Mouse (Mus musculus): ENCODE data around the gene Zdhhc21.

The Zdhhc21 gene

DNA sequence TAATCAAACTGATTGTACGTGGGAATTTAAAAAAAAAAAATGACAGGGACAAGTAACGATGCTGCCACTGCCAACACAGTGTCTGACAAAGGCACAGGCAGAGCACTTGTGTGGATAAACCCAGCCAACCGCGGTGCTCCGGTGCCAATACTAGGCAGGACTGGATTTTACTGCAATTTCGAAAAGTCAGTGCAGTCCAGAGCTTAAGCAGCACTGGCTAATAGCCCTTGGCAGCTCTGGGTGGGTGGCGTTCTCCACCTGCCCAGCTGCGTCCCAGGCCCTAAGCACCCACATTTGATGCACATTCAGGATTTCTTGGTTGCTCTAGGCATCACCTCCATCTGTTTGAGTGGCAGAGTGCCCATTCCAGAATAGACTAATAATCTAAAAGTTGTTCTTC, 3.6 kb upstream of the Zdhhc21 start:
- no peak for DNase-seq

DNA sequence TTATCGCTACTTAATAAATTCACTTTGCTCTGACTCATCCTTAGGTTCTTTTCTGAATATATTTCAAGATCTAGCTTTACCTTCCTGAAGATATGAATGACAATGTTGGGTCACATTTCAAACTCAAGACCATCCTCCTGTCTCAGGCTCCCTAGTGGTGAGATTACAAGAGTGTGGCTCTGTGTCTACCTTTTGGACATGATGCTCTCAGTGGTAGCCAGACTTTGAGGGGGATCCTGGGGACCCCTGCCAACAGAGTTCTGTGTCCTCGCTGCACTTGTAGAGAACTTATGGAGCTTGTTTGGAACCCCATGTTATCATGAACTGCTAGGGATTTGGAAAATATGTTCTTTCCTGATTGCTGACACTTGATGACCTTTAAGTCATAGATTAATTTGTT, 1.7 kb upstream of the Zdhhc21 start:
- no peak for DNase-seq

DNA sequence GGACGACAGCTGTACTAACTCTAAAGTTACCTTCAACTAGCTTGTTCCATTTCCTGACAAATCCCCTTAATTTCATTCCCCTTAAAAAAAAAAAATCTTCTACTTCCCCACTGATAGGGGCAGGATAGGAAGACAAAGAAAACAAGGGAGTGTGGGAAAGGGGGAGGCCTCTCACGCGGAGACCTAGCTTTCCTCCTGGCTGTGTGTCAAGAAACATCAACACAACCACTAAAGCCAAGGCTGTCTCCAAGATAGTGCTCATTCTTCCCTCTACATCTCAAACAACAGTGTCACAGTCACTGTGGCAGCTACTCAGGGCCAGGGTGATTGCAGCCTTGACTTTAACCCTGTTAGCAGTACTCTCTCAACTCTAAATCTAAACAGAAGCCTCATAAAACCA, 808 bp upstream of the Zdhhc21 start:
- no peak for DNase-seq

DNA sequence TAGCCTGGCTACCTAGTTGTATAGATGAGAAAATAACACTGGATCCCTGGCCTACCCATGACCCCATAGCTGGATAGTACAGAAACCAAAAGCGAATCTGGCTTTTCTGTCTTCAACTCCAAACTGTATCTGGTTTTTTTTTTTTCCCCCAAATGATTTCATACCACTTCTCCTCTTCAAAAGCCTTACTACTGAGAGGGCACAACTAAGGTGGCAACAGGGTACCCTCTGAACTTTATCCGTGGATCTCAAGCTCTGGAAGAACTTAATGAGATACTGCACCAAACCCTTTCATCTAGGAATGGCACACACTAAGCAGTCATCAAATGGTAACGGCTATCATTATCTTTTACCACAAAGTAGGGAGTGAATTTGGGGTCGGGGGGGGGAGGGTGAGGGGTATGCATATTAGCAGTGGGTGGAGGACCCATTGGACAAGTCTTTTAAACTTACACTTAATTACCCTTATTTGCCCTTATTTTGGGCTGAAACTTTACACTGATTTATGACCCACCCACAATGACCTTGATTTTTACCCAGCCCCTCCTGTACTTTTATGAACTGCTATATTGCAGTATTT, 1.2 kb downstream of the Zdhhc21 start:
- DNase-seq = no peak

DNA sequence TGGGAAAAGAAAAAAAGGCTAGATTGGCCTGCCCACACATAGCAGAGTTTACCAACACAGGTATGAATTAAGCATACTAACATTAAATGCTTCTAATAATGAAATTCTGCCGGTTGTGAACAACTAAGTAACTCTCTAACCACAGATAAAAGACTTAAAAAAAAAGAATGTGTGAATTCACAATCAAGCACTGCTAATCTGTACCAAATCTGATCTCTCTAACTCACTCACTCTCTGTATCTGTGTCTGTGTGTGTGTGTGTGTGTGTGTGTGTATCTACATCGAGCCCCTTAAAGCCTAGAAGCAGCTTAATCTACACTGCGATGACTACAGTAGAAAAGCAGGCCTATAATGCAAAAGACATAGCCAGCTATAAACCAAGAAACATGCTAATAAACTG, 2.8 kb downstream of the Zdhhc21 start:
- no peak for DNase-seq

DNA sequence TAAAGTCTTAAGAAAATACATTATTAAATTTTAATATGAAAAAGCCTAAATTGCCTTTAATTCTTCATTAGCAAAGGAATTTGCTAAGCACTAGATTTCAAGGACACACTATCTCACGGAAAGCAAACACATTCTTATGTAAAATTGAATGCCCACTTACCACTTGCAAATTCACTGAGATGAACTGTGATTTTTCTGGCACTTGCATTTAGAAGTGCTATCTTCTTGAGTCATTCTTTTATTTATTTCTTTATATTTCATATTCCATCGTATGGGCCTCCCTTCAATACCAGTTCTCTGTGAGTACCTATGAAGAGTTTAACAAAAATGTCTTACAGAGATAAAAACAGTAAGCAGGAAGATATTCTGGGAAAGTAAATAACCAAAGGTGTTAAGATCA, 5.9 kb downstream of the Zdhhc21 start:
- DNase-seq = no peak

DNA sequence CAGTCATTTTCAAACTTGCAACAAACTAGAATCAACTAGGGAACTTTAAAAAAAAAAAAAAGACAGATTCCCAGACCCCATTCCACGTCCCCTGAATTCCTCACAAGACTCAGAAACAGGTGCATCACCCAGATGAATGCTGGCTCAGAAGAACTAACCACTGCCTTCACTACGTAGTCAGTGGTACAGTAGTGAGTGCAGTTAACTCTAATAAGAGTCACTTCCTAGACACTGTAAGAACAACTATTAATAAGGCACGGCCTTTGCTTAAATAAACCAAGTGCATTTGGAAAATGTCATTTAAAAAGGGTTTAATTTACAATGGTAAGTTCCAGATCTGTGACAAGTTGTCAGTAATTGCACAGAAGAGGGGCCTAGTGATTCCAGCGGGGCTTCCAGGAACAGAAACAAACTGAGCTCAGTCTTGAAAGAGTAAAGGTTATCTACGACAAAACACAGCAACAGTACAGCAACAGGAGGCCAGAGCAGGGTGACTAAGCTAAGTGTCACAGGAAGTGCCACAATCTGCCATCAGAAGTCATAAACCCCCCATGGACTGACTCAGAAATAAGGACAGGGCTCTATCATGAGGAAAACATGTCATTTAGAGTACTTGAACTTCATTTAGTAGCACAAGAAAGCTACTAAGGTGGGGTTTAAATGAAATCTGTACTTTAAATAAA, 11.1 kb downstream of the Zdhhc21 start:
- DNase-seq = no peak

DNA sequence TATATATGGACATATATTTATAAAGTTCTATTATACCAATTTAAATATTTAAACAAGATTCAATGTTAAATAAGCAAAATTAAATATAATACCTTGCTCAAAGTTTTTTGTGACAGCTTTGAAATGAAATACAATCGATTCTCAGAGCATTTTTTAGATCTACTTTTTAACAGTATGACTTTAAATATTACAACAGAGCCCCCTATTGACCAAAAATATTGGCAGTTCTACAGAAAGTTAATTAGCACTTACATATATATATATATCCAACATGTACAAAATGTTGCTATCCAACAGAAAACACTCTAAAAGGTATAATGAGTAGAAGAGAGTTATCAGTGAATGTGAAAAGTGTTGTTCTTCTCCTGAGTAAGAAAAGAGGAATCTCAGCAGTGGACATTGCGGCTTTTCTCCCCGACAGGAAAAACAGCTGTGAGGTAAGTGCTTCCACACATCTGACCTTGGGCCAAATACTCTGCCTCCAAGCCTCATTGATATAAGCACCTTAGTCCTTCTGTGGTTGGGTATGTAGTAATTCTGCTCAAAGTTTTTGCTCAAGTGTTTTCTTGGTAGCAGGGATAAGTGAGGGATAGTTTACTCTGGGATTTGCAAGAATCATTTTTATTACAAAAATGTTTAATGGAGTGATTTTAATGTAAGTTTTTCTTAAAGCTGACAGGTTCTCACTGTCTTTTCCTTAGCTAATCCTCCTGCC, 22.1 kb downstream of the Zdhhc21 start:
- no peak for DNase-seq

DNA sequence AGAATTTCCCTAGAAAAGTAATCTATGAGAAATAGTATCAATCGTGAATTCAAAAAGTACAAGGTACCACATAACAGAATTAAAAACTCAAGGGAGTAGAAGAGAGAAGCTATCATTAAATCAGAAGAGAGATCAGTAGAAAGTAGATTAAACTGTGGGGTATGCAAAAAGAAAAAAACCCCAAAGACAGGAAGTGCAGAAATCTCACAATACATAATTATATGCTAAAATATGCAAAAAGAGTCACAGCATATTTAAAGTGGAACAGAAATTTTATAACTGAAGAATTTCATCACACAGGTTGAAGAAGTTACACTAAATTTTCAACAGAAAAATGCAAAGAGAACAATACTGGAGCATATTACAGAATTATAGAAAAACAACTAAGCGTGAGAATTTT, 28.6 kb downstream of the Zdhhc21 start:
- DNase-seq = no peak

DNA sequence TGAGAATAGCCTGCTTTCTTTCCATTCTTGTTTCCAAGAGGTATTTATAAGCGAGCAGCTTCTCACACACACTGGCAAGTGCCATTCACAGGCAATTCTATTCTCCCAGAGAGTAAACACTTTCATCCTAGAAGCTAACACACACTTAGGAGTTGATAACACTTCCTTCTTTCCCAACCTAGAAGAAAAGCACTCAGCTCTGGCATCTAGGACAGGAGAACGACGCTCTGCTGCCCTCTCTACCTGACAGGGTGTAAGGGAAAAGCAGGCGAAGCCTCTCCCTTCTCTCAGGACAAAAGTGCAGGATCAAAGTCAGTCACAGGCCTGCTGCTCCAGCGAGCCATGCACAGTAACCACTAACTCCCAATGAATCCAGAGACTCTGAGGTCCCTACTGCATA, 30.3 kb downstream of the Zdhhc21 start:
- no peak for DNase-seq

DNA sequence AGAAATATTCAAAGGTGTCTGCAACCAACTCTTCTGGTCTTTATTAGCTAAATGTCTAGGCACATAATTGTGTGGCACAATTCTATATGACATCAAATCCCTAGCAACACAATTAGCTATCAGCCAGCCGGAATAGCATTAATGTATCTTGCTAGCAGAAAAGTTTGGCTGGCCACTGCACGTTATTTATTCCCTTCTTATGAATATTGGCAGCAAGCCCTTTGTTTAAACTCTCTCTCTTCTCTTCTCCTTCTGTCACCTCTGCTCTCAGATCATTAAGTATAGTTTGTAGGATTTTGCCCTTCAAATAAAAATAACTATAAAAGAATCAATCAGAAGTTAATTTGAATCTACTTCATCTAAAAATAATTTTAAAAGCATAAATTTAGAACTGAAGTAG, 32.8 kb downstream of the Zdhhc21 start:
- no peak for DNase-seq

DNA sequence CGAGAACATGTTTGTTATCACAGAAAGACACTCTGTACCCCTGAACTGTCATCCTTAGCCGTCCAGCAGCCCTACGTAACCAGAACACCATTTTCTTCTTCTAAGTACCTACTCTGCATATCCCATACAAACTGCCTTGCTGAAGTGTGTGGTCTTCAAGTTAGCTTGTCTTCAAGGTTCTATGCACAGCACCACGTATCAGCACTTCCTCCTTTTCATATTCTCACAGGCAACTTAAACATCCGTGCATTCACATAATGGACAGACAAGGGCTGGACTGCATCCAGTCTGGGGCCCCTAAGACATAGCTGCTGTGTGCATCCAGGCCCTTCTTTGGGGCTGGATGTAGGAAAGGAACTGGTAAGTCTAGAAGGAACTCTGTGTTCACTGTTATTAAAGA, 41.9 kb downstream of the Zdhhc21 start:
- no peak for DNase-seq

DNA sequence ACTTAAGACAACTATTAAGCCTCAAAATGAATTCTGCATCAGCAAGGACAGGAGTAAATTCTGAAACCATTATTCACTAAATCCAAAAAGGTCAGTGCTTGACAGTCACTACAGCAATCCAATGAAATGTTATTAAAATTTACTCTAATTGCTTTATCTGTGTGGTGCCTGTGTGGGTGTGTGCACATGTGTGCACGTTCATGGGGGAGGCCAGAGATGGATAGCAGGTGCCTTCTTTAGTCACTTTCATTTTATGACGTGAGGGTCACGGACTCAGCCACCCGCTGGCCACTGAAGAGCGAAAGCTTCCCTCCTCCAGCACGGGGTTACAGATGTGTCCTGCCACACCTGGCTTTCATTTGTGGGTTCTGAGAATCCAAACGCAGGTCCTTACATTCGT, 43.4 kb downstream of the Zdhhc21 start:
- DNase-seq = no peak

DNA sequence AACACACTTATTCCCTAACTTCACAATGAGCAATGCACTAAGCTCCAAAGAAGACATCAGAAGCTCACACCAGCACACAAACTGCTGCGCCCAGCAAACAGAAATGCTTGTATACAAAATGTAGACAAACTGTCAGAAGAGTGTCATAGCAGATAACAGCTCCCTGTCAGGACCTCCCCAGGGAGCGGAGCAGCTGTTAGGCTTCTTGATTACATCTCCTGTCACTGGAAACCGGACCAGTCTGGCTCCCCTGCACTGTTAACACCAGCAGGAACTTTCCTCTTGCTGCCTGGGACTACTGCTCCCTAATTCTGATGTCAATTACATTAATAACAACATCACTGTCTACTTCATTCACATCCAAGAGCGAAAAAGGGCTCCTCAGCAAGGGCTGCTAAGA, 44.5 kb downstream of the Zdhhc21 start:
- no peak for DNase-seq

DNA sequence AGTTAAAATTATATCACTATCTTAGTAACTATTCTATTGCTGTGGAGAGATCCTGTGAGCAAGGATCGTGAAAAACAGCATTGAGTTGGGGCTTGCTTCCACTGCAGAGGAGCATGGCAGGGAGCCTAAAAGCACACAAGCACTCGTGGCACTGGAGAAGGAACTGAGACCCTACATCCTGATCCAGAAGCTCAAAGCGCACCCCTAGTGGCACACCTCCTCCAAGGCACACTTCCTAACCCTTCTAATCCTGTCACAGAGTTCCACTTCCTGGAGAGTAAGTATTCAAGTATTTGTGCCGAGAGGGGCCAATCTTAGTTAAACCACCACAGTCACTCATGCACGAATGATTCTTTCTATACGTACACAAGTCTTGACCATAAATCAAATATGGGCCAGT, 46.4 kb downstream of the Zdhhc21 start:
- DNase-seq = no peak

DNA sequence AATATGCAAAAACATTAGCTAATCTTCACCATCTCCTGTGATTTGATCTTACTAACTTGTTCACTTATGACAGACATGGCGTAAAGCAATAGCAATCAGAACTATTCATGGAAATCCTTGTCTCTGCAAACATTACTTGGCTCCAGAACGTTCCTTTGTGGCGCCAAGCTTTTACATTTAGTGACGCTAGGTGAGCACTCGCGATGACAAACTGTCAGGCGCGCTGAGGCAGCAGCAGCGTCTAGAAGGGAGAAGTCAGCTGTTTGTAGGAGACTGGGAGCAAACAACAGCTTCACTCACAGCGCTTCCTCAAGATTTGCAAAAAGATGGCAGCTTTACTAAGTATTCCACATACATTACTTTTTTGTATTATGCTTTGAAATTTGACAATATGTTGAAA, 51.9 kb downstream of the Zdhhc21 start:
- DNase-seq = no peak

DNA sequence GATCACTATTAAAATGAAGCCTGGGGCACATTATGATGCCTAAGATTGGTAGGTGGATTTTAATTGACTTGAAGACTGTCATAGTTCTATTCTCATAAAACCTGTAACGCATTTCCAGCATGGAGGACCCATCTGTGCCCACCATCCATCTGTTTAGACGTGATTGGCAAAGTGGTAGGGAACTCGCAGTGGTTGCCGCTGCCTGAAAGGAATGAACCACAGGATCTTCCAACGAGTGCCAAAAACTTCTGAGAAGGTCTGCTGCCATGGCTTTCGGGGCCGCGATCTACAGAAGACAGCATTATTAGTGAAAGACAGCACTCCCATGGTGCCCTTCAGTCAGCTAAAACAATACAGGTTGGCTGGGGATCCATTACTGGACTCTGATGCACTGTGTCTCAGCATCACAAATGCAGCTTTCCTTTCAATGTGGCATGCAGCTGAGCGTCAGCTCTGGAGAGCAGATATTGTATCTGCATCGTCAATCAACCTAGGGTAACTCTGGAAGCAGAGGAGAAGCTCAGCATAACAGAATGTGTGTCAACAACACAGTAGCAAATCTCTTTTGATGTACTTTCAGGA, 53.5 kb downstream of the Zdhhc21 start:
- DNase-seq = no peak

DNA sequence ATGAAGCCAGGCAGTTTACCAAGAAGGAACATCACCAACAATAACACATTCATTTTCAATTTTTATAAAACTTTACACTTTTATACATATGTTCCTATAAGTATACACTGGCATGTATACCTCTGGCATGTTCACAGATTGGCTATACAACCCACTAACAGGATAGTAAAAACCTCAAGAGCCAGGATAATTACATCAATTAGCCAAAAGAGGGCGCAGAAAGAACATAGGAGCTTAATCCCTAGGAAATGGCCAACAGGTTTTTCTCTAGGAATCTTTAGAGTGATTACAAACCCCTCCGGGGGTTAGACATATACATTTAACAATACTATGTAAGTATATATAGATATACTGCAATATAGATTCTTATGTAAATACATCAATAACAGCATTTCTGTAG, 55.7 kb downstream of the Zdhhc21 start:
- no peak for DNase-seq

DNA sequence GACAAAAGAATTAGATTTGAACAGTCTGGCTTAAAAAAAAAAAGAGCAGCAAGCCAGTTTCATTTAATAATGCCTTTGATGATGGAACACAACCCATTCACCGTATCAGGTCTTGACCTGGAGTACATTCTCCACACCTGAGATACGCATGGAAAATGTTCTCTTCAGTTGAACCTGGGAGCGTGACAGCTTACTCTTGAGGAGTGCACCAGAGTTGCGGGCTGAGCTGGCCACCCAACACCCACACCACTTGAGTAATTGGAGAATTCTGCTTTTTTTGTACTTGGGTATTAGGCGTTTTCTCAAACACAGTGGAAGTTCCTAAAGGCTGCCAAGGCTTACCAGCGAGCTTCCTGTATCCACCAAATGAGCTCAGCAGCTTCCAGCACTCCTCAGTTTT, 66.2 kb downstream of the Zdhhc21 start:
- no peak for DNase-seq

DNA sequence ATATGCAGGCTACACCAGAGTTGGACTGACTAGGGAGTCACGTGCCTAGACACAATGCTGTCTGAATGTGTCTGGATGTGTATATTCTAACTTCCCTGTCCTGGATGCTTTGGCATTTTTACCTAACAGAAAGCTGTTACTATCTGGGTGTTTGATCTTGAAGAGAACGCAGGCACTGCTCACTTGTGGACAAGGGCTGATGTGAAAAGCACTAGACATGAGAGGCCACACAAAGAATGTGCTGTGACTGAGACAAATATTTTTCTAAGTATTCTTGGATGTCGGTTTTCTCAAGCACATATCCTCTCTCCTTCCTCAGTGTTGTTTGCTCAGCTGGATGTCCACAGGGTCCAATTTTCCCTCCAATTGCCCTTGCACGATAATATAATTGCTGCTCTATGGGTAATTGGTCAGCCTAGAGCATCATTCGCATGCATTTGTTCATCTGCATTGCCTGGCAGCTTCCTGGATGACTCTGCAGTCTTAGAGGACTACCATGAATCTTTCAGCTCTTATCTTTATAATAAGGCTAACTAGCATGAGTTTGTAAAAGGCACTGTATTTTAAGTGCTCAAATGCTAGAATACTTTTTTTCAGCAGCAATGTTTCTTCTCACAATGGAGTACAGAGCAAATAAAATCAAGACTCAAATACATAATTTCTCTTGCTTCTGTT, 66.7 kb downstream of the Zdhhc21 start:
- no peak for DNase-seq

DNA sequence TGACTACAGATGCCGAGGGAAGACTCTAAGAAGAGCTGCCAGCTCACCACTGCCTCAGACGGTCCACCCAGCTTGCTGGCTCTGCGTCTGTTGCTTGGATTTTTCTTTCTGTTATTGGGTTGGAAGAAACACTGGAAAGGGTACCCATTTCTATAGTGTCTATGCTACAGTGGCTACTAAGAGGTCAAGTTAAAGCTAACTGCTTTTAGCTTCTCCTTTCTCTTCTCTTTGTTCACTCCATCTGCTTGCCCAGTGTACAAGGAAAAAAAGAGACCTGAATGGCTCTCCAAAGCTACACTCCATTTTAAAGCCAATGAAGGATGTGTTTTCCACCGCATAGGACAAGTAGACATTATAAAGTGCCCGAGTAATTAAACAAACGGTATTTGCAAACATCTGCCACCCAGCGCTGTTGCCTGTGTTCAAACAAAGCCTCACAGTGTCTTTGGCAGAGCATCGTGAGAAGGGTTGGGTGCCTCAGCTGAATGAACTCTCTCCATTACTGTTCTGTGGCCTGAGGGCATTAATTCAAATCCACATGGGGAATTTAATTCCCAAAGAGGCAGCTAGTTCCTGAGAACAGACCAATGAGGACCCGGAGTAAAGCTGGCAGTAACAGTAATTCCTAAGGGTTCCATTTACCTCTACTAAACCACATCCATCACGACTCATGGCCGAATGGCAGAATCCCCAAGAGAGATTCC, 94.1 kb downstream of the Zdhhc21 start:
- no peak for DNase-seq

DNA sequence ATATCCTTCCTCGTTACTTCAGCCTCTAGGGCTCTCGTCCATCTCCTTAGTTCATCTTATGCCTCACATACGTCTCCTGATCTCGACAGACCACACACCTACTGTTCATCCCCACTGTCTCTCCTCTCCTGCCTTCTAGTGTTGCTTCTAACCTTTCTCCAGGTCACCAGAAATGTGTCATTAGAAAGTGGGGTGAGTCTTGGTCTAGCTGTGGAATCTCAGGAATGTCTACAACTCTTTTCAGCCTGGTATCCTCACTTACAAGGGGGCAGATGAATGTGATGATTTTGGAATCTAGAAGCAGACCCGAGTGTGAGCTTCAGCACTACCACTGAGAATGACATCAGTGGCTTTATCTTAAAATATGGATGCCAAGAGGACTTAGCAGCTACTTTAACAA, 96.2 kb downstream of the Zdhhc21 start:
- no peak for DNase-seq

All from thymus, postnatal 25 days (tissue).